Mouse (Mus musculus) embryonic facial prominence, embryonic 13.5 days (tissue): ENCODE measurements at regions not wholly inside any gene's neighbourhood (a gene's known extent, or its start where the extent isn't known, plus 50 kb on each side); places are given as distances from the start of the nearest gene placed in this dataset.

Experiments
- ATAC-seq: fragments of 200-750 bp; cut with Nextera tagmentation; 2 replicates; pipeline ENCODE4 v1.8.0; 2017; ENCODE audit warnings: low read depth; ENCODE audit not compliant: insufficient number of reproducible peaks, insufficient read depth, low FRiP score, low TSS enrichment
- H3K27ac ChIP-seq: fragments of 300-500 bp; sonication (generic); 2 replicates; pipeline ENCODE4 v1.5.1; 2015; ENCODE audit warnings: moderate library complexity, mild to moderate bottlenecking, inconsistent platforms
- H3K27me3 ChIP-seq: fragments of 300-500 bp; sonication (generic); 2 replicates; pipeline ENCODE4 v1.6.1; 2015; ENCODE audit warnings: mild to moderate bottlenecking, inconsistent platforms
- H3K36me3 ChIP-seq: fragments of 300-500 bp; sonication (generic); 2 replicates; pipeline ENCODE4 v1.6.1; 2015; ENCODE audit warnings: mild to moderate bottlenecking, inconsistent platforms
- H3K4me1 ChIP-seq: fragments of 300-500 bp; sonication (generic); 2 replicates; pipeline ENCODE4 v1.6.1; 2015; ENCODE audit warnings: inconsistent platforms
- H3K4me2 ChIP-seq: fragments of 300-500 bp; sonication (generic); 2 replicates; pipeline ENCODE4 v1.6.1; 2015; ENCODE audit warnings: moderate library complexity, mild to moderate bottlenecking, inconsistent platforms
- H3K4me3 ChIP-seq: fragments of 300-500 bp; sonication (generic); 2 replicates; pipeline ENCODE4 v1.5.1; 2015; ENCODE audit warnings: mild to moderate bottlenecking, inconsistent platforms
- H3K9ac ChIP-seq: fragments of 300-500 bp; sonication (generic); 2 replicates; pipeline ENCODE4 v1.6.1; 2015; ENCODE audit warnings: mild to moderate bottlenecking, inconsistent platforms
- H3K9me3 ChIP-seq: fragments of 300-500 bp; sonication (generic); 2 replicates; pipeline ENCODE4 v1.6.1; 2016; ENCODE audit warnings: inconsistent platforms
- WGBS: fragments of 180-500 bp; shearing (Covaris S2); methylation state at CpG from one replicate; pipeline ENCODE4 v1.1.7; 2015; ENCODE audit warnings: mixed read lengths; 5-methylcytosine and 5-hydroxymethylcytosine counted together

DNA sequence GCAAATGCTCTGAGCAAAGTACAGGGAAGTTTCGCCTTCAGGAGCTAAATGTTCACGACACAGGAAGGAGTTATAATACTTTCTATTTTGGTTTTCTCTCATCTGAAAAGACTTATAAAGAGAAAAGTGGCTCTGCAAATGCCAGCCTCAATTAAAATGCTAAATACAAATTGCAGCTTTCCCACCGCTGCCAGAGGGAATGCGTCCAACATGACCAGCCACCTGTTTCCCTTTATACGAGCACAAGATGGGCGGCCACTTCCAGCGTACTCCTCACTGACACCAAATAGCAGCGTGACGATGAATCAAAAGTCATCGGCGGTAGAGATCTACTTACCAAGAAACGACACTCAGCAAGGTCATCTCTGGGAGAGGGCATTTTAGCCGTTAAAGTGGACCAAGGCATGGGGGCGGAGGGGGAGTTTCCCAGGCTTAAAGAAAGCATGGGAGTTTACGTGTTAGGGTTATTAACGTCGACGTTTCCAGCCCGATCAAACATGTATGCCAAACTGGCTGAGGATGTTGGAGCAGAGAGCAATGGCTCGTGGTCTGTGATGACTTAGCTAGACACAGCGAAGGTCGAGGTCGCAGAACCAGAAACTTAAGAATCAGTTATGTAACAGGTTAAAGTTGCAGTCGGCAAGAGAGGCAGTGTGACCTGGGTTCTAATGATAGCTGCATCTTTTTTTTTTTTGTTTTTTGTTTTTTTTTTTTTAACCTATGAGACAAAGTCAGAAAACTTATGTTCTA is 59.6 kb upstream of the Nrip1 start:
- Histone ChIP-seq H3K4me1 (0 out of 2 replicates have a peak, but pooled peaks cover 10% of the 10 kb centered on the region), H3K36me3 (no peaks in the 10 kb centered on the region), H3K9ac (no peak overlapping the region), H3K27me3 (no peaks in the 10 kb centered on the region), H3K4me2 (no peak overlapping the region), H3K9me3 (no peaks in the 10 kb centered on the region), H3K27ac (no peak overlapping the region), H3K4me3 (no peak overlapping the region)
- ATAC-seq: no peak
- 76% methylated on average over 24 of the region's 24 CpGs for WGBS

DNA sequence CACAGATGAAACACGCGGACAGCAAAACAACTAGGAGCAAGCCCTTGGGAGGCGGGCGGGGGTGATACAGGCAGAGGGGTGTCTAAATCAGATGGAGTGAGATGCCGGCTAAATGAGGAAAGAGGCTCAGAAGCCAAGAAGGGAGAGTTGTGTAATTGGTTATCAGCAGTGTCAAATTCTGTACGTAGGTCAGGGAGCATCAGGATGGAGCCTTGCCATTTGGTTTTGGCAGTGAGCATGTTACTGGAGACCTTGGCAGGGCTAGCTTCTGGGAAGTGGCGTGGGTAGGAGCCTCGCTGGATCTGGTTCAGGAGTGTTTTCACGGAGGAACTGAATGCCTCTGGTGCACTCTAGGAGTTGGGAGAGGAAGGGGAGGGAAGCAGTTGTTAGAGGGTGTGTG is 58.7 kb upstream of the Nrip1 start:
- H3K4me2 ChIP-seq: no peak overlapping the region
- 81% methylated on average over 9 of the region's 9 CpGs for WGBS
- no peaks in the 10 kb centered on the region for H3K9me3 ChIP-seq
- no peak overlapping the region for H3K27ac ChIP-seq
- 0 out of 2 replicates have a peak, but pooled peaks cover 10% of the 10 kb centered on the region for H3K4me1 ChIP-seq
- no peak overlapping the region for H3K9ac ChIP-seq
- ATAC-seq: no peak
- H3K4me3 ChIP-seq: no peak overlapping the region
- H3K36me3 ChIP-seq: no peaks in the 10 kb centered on the region
- no peaks in the 10 kb centered on the region for H3K27me3 ChIP-seq

DNA sequence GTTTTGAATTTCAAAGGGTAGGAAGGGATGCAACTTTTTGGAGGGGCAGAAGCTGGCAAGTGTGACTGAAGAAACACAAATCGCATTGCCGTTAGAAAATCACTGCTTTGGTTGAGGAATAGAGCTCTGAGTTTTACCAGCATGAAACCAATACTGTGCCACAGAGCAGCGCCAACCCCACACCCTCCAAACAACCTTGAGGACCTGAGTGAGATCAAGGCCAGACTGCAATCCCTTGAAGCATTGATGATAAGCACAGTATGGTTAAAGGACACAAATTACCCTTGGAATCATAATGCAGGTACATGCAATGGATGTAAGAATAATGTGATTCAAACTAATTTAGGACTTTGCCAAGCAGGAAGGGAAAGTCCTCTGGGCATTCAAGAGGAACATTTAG is 55.5 kb upstream of the Nrip1 start:
- H3K27me3 ChIP-seq: no peaks in the 10 kb centered on the region
- no peaks in the 10 kb centered on the region for H3K36me3 ChIP-seq
- H3K4me3 ChIP-seq: no peak overlapping the region
- WGBS: 85% methylated on average over 3 of the region's 3 CpGs
- no peak for ATAC-seq
- H3K9ac ChIP-seq: no peak overlapping the region
- no peak overlapping the region for H3K4me2 ChIP-seq
- H3K27ac ChIP-seq: no peak overlapping the region
- 0 out of 2 replicates have a peak, but pooled peaks cover 10% of the 10 kb centered on the region for H3K4me1 ChIP-seq
- H3K9me3 ChIP-seq: no peaks in the 10 kb centered on the region

DNA sequence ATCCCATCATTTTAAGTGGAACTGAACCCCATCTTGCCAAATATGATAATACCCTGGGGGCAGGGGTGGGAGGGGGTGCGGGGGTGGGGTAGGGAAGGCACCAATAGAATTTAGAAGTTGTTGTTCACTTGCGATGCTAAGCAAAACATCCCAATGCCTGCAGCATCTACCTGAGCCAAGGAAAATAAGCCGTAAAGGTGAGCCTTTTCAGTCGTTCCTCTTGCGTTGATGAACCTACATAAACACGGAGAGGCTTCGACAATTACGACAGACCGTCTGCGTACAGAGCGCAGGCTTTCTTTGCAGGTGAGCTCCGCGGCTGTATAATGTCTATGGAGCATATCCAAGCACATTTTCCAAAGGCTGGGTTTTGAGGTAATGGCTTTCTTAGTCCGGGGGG is 50.3 kb upstream of the Nrip1 start:
- WGBS: 85% methylated on average over 14 of the region's 14 CpGs
- ATAC-seq: no peak
- H3K4me2 ChIP-seq: no peak overlapping the region
- H3K9ac ChIP-seq: no peak overlapping the region
- no peaks in the 10 kb centered on the region for H3K9me3 ChIP-seq
- H3K4me3 ChIP-seq: no peak overlapping the region
- H3K27ac ChIP-seq: no peak overlapping the region
- H3K27me3 ChIP-seq: no peaks in the 10 kb centered on the region
- H3K4me1 ChIP-seq: no peaks in the 10 kb centered on the region
- H3K36me3 ChIP-seq: no peaks in the 10 kb centered on the region
